Mouse (Mus musculus) thymus, postnatal 36 days (tissue): ENCODE results near the gene 2700049A03Rik.

Experiments used
- DNase-seq, 2 experiments: peaks; one replicate each; pipeline ENCODE4 v3.0.0; 2022; ENCODE audit warnings: mixed read lengths in 2 of 2

2700049A03Rik gene

GRCm38 (mm10) chr12:71184396-71184795, 47.7 kb downstream of the 2700049A03Rik start:
- no peak for DNase-seq

- DNase-seq = peak in 1 of 2 experiments; percentile 18
Measured at GRCm38 (mm10) chr12:71192705-71193104, 56.1 kb downstream of the 2700049A03Rik start.

- DNase-seq = no peak
Measured at GRCm38 (mm10) chr12:71197671-71198070, 61.0 kb downstream of the 2700049A03Rik start.

GRCm38 (mm10) chr12:71201753-71202152, 65.1 kb downstream of the 2700049A03Rik start:
- no peak for DNase-seq

- DNase-seq = peak in 1 of 2 experiments; percentile 33
Measured at GRCm38 (mm10) chr12:71204303-71204702, 67.7 kb downstream of the 2700049A03Rik start.

GRCm38 (mm10) chr12:71217191-71217590, 80.5 kb downstream of the 2700049A03Rik start:
- no peak for DNase-seq

- DNase-seq = no peak
Measured at GRCm38 (mm10) chr12:71217866-71218522, 81.3 kb downstream of the 2700049A03Rik start.

- DNase-seq = no peak
Measured at GRCm38 (mm10) chr12:71222761-71223160, 86.1 kb downstream of the 2700049A03Rik start.

GRCm38 (mm10) chr12:71227769-71228168, 91.1 kb downstream of the 2700049A03Rik start:
- no peak for DNase-seq

- no peak for DNase-seq
Measured at GRCm38 (mm10) chr12:71228925-71229649, 92.4 kb downstream of the 2700049A03Rik start.

- peak; percentile 25 to 53 for DNase-seq
Measured at GRCm38 (mm10) chr12:71231561-71231960, 94.9 kb downstream of the 2700049A03Rik start.

- DNase-seq = peak in 1 of 2 experiments; percentile 13
Measured at GRCm38 (mm10) chr12:71233426-71233825, 96.8 kb downstream of the 2700049A03Rik start.

- DNase-seq = peak; percentile 51 to 70
Measured at GRCm38 (mm10) chr12:71237074-71237473, 100.4 kb downstream of the 2700049A03Rik start.

- peak; percentile 29 to 58 for DNase-seq
Measured at GRCm38 (mm10) chr12:71242791-71243190, 106.1 kb downstream of the 2700049A03Rik start.

- no peak for DNase-seq
Measured at GRCm38 (mm10) chr12:71244766-71245390, 108.2 kb downstream of the 2700049A03Rik start.

GRCm38 (mm10) chr12:71247191-71247590, 110.5 kb downstream of the 2700049A03Rik start:
- DNase-seq = no peak

- no peak for DNase-seq
Measured at GRCm38 (mm10) chr12:71249348-71249747, 112.7 kb downstream of the 2700049A03Rik start.

- DNase-seq = no peak
Measured at GRCm38 (mm10) chr12:71252509-71253167, 116.0 kb downstream of the 2700049A03Rik start.

GRCm38 (mm10) chr12:71254779-71255178, 118.1 kb downstream of the 2700049A03Rik start:
- DNase-seq = no peak

GRCm38 (mm10) chr12:71258196-71258920, 121.7 kb downstream of the 2700049A03Rik start:
- no peak for DNase-seq

GRCm38 (mm10) chr12:71264211-71264610, 127.6 kb downstream of the 2700049A03Rik start:
- no peak for DNase-seq

- no peak for DNase-seq
Measured at GRCm38 (mm10) chr12:71269367-71269766, 132.7 kb downstream of the 2700049A03Rik start.
